Mouse (Mus musculus) ZHBTc4 (cell line): ENCODE measurements at regions not wholly inside any gene's neighbourhood (a gene's known extent, or its start where the extent isn't known, plus 50 kb on each side); places are given as distances from the start of the nearest gene placed in this dataset.

Experiments used
- DNase-seq: peaks from one replicate; pipeline ENCODE4 v3.0.0-alpha.2; 2011; ENCODE audit warnings: low read depth, low spot score

- DNase-seq = no peak
These were observed 795.4 kb upstream of the Car8 start for GRCm38 (mm10) chr4:9034280-9034679.

- DNase-seq = no peak
These were observed 794.3 kb upstream of the Car8 start for GRCm38 (mm10) chr4:9033106-9033642.

- no peak for DNase-seq
These were observed 792.8 kb upstream of the Car8 start for GRCm38 (mm10) chr4:9031634-9032033.

- DNase-seq = no peak
These were observed 790.1 kb upstream of the Car8 start for GRCm38 (mm10) chr4:9028946-9029345.

GRCm38 (mm10) chr4:9028475-9028874, 789.6 kb upstream of the Car8 start:
- DNase-seq = no peak

GRCm38 (mm10) chr4:9027798-9028404, 789.1 kb upstream of the Car8 start:
- peak; percentile 79 for DNase-seq

GRCm38 (mm10) chr4:9027383-9027782, 788.5 kb upstream of the Car8 start:
- DNase-seq = no peak

- no peak for DNase-seq
These were observed 788.0 kb upstream of the Car8 start for GRCm38 (mm10) chr4:9026841-9027240.

- no peak for DNase-seq
These were observed 787.1 kb upstream of the Car8 start for GRCm38 (mm10) chr4:9025821-9026470.

- no peak for DNase-seq
These were observed 785.5 kb upstream of the Car8 start for GRCm38 (mm10) chr4:9024216-9024925.

GRCm38 (mm10) chr4:9019241-9020110, 780.6 kb upstream of the Car8 start:
- DNase-seq = no peak

- no peak for DNase-seq
These were observed 779.4 kb upstream of the Car8 start for GRCm38 (mm10) chr4:9018236-9018635.

GRCm38 (mm10) chr4:9016504-9017040, 777.7 kb upstream of the Car8 start:
- no peak for DNase-seq

GRCm38 (mm10) chr4:9015528-9016503, 777.0 kb upstream of the Car8 start:
- DNase-seq = peak; percentile 64

GRCm38 (mm10) chr4:9014986-9015385, 776.1 kb upstream of the Car8 start:
- no peak for DNase-seq

GRCm38 (mm10) chr4:9012787-9013186, 773.9 kb upstream of the Car8 start:
- DNase-seq = no peak

- no peak for DNase-seq
These were observed 773.1 kb upstream of the Car8 start for GRCm38 (mm10) chr4:9011952-9012351.

GRCm38 (mm10) chr4:9011129-9011518, 772.3 kb upstream of the Car8 start:
- DNase-seq = no peak

- no peak for DNase-seq
These were observed 771.7 kb upstream of the Car8 start for GRCm38 (mm10) chr4:9010381-9011128.
